Mouse (Mus musculus) small intestine, adult 2 months (tissue): Measurements from ENCODE around the gene Cltrn. TPM values are rescaled to one million over a fixed set of nuclear protein-coding genes. Genes with fewer than 3 reads are reported as not detected.
A peak's percentile ranks its signal among the peaks of the same experiment; 100 is the strongest.

Experiments
- H3K27ac ChIP-seq: fragments of 200-500 bp; 2 replicates; pipeline ENCODE4 v1.5.1; 2012; ENCODE audit warnings: low read depth, low read length, control low read depth, inconsistent platforms; ENCODE audit not compliant: insufficient read depth
- H3K27me3 ChIP-seq: fragments of 200-500 bp; 2 replicates; pipeline ENCODE4 v1.6.1; 2012; ENCODE audit warnings: mild to moderate bottlenecking, moderate library complexity, low read length, inconsistent platforms; ENCODE audit not compliant: control insufficient read depth, insufficient read depth
- H3K36me3 ChIP-seq: fragments of 200-500 bp; 2 replicates; pipeline ENCODE4 v1.6.1; 2012; ENCODE audit warnings: mild to moderate bottlenecking, low read length, control low read depth, inconsistent platforms; ENCODE audit not compliant: control insufficient read depth, insufficient read depth
- H3K4me1 ChIP-seq: fragments of 200-500 bp; 2 replicates; pipeline ENCODE4 v1.6.1; 2012; ENCODE audit warnings: low read length, inconsistent platforms, mixed read lengths; ENCODE audit not compliant: control insufficient read depth, insufficient read depth, insufficient read length
- H3K4me3 ChIP-seq: fragments of 200-500 bp; 2 replicates; pipeline ENCODE4 v1.5.1; 2012; ENCODE audit warnings: low read depth, mild to moderate bottlenecking, control low read depth, inconsistent platforms, low read length, moderate library complexity
- CTCF ChIP-seq: fragments of 200-500 bp; IDR thresholded peaks from 2 replicates; pipeline ENCODE4 v1.5.1; 2012; ENCODE audit warnings: low read depth, mild to moderate bottlenecking, control low read depth, inconsistent platforms, low read length, moderate library complexity, mixed read lengths; ENCODE audit not compliant: insufficient replicate concordance, insufficient read length; ENCODE audit errors: extremely low read depth
- POLR2A ChIP-seq: fragments of 200-500 bp; IDR thresholded peaks from 2 replicates; pipeline ENCODE4 v1.6.1; 2012; ENCODE audit warnings: low read depth, mild to moderate bottlenecking, control low read depth, inconsistent platforms, low read length, moderate library complexity
- WGBS: fragments of 180-500 bp; shearing (Covaris S2); methylation state at CpG from one replicate; pipeline ENCODE4 v1.1.7; 2018; 5-methylcytosine and 5-hydroxymethylcytosine counted together
- polyA plus RNA-seq: library from polyadenylated mRNA; depleted of rRNA; stranded (reverse); fragments of >200 nt; gene quantifications from 2 replicates; pipeline ENCODE4 v1.2.3, GENCODE M21; 2012; rRNA removed

Cltrn gene
- not detected in 2 replicates for polyA plus RNA-seq

DNA sequence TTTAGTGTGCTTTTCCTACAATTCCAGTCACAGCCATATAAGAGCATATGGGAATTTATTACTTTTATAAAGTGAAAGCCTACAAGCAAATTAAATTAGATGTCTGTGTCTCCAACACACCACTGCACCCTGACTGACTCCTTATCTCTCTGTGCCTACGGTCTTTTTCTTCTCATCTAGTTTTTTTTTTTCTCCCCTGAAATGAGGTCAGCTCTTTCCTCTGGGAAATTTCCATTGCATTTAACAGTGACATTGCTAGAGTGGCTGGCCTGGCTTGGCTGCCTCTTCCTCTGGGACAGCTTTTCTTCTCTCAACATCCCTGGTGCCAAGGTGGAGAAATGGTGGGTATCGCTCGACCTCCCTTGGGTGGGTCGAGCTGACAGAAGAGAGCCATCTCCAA, at the start of gene Cltrn:
TSS of gene Cltrn (plus strand) at position 249 of the 400 bp plus-strand sequence.
- Histone ChIP-seq H3K36me3 (no peaks in the 10 kb centered on the region), H3K27ac (no peak within 1 kb of the TSS), H3K4me1 (no peaks in the 10 kb centered on the region), H3K27me3 (no peaks in the 10 kb centered on the region), H3K4me3 (no peak within 1 kb of the TSS)
- TF ChIP-seq POLR2A (no peak), CTCF (no peak)
- WGBS = 84% methylated on average over 4 of the region's 4 CpGs

- TF ChIP-seq POLR2A = no peak
- TF ChIP-seq CTCF = no peak
- Histone ChIP-seq H3K4me3 (no peak overlapping the region), H3K36me3 (no peaks in the 10 kb centered on the region), H3K27me3 (no peaks in the 10 kb centered on the region), H3K27ac (no peak overlapping the region), H3K4me1 (no peaks in the 10 kb centered on the region)
- 41% methylated on average over 2 of the region's 2 CpGs for WGBS
Observed at GRCm38 (mm10) chrX:164038882-164039281, 49.7 kb upstream of the Cltrn start.

DNA sequence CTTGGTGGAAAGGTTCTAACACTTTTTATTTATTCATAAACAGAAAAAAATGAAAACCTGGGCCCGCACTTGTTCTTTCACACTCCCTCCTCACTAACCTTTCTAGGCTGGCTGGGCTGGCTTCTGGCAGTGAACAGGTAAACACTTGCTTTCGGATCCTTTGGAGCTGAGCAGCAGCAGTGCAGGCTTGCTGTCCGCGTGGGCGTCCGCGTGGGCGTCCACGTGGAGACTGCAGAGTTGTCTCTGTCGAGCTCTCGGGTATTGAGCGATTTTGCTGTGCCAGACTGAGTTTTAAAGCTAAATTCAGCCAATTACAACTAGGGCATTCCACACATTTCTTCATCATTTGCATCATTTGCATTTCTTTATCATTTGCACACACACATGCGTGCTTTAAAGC, 46.6 kb upstream of the Cltrn start:
- TF ChIP-seq CTCF = no peak
- TF ChIP-seq POLR2A = no peak
- Histone ChIP-seq H3K36me3 (no peaks in the 10 kb centered on the region), H3K27ac (no peak overlapping the region), H3K4me3 (no peak overlapping the region), H3K27me3 (no peaks in the 10 kb centered on the region), H3K4me1 (no peaks in the 10 kb centered on the region)
- WGBS = 58% methylated on average over 13 of the region's 13 CpGs

DNA sequence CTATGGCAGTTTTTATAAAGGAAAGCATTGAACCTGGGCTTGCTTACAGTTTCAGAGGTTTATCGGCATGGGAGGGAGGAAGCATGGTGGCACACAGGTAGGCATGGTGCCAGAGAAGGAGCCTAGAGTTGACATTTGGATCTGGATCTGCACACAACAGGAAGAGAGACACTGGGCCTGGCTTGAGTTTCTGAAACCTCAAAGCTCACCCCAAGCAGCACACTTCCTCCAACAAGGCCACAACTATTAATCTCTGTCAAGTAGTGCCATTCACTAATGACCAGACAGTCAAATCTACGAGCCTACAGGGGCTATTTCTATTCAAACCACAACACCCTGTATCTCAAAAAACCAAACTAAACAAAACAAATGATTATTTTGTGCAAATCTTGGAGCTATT, 41.9 kb upstream of the Cltrn start:
- TF ChIP-seq POLR2A = no peak
- no peak for TF ChIP-seq CTCF
- no peak overlapping the region for H3K4me3 ChIP-seq
- H3K4me1 ChIP-seq = no peaks in the 10 kb centered on the region
- no peak overlapping the region for H3K27ac ChIP-seq
- no peaks in the 10 kb centered on the region for H3K27me3 ChIP-seq
- H3K36me3 ChIP-seq = no peaks in the 10 kb centered on the region
- WGBS = 74% methylated on average over 2 of the region's 2 CpGs

DNA sequence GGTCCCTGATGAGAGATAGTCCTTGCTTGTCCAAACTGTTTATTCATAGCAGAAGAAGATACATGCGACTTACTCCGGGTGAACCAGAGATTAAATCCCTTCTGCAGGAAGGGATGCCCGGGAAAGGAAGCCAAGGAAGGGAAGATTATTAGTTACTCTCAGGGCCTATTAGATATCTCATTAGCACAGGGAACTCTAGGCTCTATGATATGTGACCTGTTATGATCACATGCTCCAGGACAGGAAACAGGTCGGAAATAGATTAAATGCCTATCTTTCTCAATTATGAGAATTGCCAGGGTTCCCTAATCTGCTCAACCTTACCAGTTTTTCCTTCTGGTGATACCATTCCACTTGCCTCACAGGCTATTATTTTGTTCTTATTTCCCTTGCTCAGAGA, 32.9 kb upstream of the Cltrn start:
- no peak for TF ChIP-seq CTCF
- TF ChIP-seq POLR2A = no peak
- WGBS = 80% methylated on average over 4 of the region's 4 CpGs
- Histone ChIP-seq H3K27ac (no peak overlapping the region), H3K27me3 (no peaks in the 10 kb centered on the region), H3K4me1 (no peaks in the 10 kb centered on the region), H3K36me3 (no peaks in the 10 kb centered on the region), H3K4me3 (no peak overlapping the region)

GRCm38 (mm10) chrX:164058523-164058922, 30.1 kb upstream of the Cltrn start:
- no peak overlapping the region for H3K27ac ChIP-seq
- no peak overlapping the region for H3K4me3 ChIP-seq
- no peak for TF ChIP-seq POLR2A
- TF ChIP-seq CTCF = no peak
- no peaks in the 10 kb centered on the region for H3K36me3 ChIP-seq
- WGBS = 84% methylated on average over 3 of the region's 3 CpGs
- no peaks in the 10 kb centered on the region for H3K4me1 ChIP-seq
- no peaks in the 10 kb centered on the region for H3K27me3 ChIP-seq

GRCm38 (mm10) chrX:164059070-164059469, 29.6 kb upstream of the Cltrn start:
- H3K4me3 ChIP-seq = no peak overlapping the region
- no peaks in the 10 kb centered on the region for H3K36me3 ChIP-seq
- TF ChIP-seq POLR2A (no peak), CTCF (no peak)
- 62% methylated on average over 4 of the region's 4 CpGs for WGBS
- H3K27ac ChIP-seq = no peak overlapping the region
- H3K27me3 ChIP-seq = no peaks in the 10 kb centered on the region
- H3K4me1 ChIP-seq = no peaks in the 10 kb centered on the region

DNA sequence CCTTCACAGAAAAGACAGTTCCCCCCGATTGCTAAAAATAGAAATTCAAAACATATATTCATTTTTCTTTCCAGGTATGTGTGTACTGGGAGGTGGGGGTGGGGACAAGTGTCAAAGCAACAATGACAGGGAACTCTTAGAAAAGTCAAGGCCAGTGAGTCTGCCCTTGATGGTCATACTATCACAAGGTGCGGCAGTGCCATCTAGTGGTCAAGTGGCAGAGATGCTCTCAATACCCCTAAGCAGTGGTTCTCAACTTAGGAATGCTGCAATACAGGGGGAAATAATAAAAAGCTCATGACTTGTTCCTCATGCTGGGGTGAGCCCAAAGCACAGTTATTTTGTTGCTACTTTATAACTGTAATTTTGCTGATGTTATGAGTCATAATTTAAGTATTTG, 22.4 kb upstream of the Cltrn start:
- Histone ChIP-seq H3K27me3 (no peaks in the 10 kb centered on the region), H3K27ac (no peak overlapping the region), H3K4me3 (no peak overlapping the region), H3K36me3 (no peaks in the 10 kb centered on the region), H3K4me1 (no peaks in the 10 kb centered on the region)
- TF ChIP-seq CTCF (peak; percentile 50; the same call in 1 of the 2 replicates), POLR2A (no peak)
- WGBS = 10% methylated on average over 2 of the region's 2 CpGs
